Mouse (Mus musculus) stomach, postnatal 0 days (tissue): ENCODE measurements around the gene Prr15.

Experiments used
- CTCF ChIP-seq: IDR thresholded peaks from 2 replicates; pipeline ENCODE4 v1.5.1; 2016; ENCODE audit warnings: antibody characterized with exemption, low read depth, mild to moderate bottlenecking, moderate library complexity
- EP300 ChIP-seq: optimal IDR thresholded peaks from 2 replicates; pipeline ENCODE3; 2016; ENCODE audit warnings: antibody characterized with exemption

GRCm38 (mm10) chr6:54305777-54306176 lies 19.9 kb upstream of the Prr15 start:
- TF ChIP-seq CTCF (no peak), EP300 (no peak)
